Mouse (Mus musculus) kidney, adult 11 months (tissue): ENCODE results near the gene Il17f.
"Not testable (repeated sequence)": the region's sequence is repeated elsewhere in the genome, so short reads cannot be mapped to it uniquely, and the experiment has no call there.

Experiments used
- DNase-seq: peaks from one replicate; pipeline ENCODE4 v3.0.0; 2022

The Il17f gene

GRCm38 (mm10) chr1:20774026-20774730, 16.2 kb downstream of the Il17f start:
- not testable (repeated sequence) for DNase-seq

GRCm38 (mm10) chr1:20766526-20766925, 23.9 kb downstream of the Il17f start:
- DNase-seq, result no peak

GRCm38 (mm10) chr1:20761411-20761810, 29.0 kb downstream of the Il17f start:
- no peak for DNase-seq

- no peak for DNase-seq
Observed at GRCm38 (mm10) chr1:20760331-20760730, 30.1 kb downstream of the Il17f start.

- DNase-seq, result no peak
Observed at GRCm38 (mm10) chr1:20759799-20760198, 30.6 kb downstream of the Il17f start.

GRCm38 (mm10) chr1:20757586-20757985, 32.8 kb downstream of the Il17f start:
- DNase-seq, result no peak

- DNase-seq, result no peak
Observed at GRCm38 (mm10) chr1:20754439-20754838, 36.0 kb downstream of the Il17f start.

- no peak for DNase-seq
Observed at GRCm38 (mm10) chr1:20740496-20740998, 49.9 kb downstream of the Il17f start.

- peak; percentile 7 for DNase-seq
Observed at GRCm38 (mm10) chr1:20738483-20738882, 51.9 kb downstream of the Il17f start.

GRCm38 (mm10) chr1:20736572-20736971, 53.8 kb downstream of the Il17f start:
- DNase-seq, result no peak

- DNase-seq, result no peak
Observed at GRCm38 (mm10) chr1:20730903-20731302, 59.5 kb downstream of the Il17f start, which contains the start of gene Il17a. Gene Il17a (plus strand): TSS chr1:20730905.
